Mouse (Mus musculus) left cerebral cortex, postnatal 14 days (tissue): ENCODE measurements around the gene Slc25a45. TPM values are rescaled to one million over a fixed set of nuclear protein-coding genes. Genes with fewer than 3 reads are reported as not detected.

Source experiments
- DNase-seq, 2 experiments: peaks; one replicate each; pipeline ENCODE4 v3.0.0; 2021 to 2022; ENCODE audit warnings: low spot score in 2 of 2, mixed read lengths in 1 of 2
- intact Hi-C: fragments of 180-260 bp; cut with DNase I; formaldehyde crosslinking; loops from one replicate; pipeline ENCODE4 v1.15.1; 2025
- long read RNA-seq, 2 experiments: library from polyadenylated mRNA; stranded (forward); transcript quantifications; one replicate each; pipeline ENCODE4 v2.0.0; 2021
- total RNA-seq, 2 experiments: library from RNA; stranded (reverse); gene quantifications; 2 replicates each; pipeline ENCODE4 v1.2.3; 2021

Slc25a45 gene
- total RNA-seq = 1 to 10 TPM; 2.8 to 3.0 TPM
- long read RNA-seq, experiment 1, partial matches to known transcripts = 0 of 1 reads
- long read RNA-seq, experiment 1, other reads (novel, unspliced or antisense) = 0 of 1 reads
- long read RNA-seq, experiment 2, partial matches to known transcripts = 0 of 3 reads
- long read RNA-seq, experiment 2, other reads (novel, unspliced or antisense) = 0 of 3 reads

DNA sequence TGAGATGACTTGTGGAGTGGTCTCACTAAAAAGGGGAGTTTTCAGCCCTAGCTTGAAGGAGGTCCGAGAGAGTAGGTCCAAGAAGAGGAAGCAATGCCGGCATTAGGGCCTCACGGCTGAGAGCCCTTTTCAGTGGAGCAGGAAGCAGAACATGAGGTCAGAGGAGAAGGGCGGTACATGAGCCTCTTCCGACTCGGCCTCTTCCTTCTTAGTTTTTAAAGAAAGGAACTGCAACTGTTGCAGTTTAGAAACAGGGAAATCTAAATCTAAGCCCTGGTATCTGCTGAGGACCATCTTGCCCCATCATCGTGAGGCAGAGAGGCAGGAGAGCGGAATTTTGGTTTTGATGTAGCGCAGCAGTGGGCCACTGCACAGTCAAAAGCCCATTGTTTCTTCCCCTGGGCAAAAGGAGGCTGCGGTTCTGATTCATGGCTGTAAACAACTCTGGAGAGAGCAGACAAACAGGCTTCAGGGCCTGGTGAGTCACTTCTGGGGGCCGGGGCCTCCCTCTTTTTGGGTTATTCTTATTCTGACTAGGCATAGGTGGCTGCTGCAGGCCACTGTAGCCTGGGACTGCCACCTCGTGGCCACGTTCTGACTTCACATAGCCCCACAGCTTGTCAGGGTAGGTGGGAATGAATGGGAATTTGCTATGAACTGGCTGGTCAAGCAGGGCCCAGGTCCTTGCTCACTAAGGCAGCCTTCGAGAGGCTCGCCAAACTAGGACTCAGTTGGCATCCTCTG is at the start of gene Slc25a45:
Gene Slc25a45, plus strand, starts transcription at position 191 of the 744 bp plus-strand sequence.
- peak; percentile 77 to 82 for DNase-seq
- intact Hi-C loops = loop anchor here (2.0 kb wide), 2 partner anchors 85 to 91 kb away; no protein-coding TSS in a partner anchor

DNA sequence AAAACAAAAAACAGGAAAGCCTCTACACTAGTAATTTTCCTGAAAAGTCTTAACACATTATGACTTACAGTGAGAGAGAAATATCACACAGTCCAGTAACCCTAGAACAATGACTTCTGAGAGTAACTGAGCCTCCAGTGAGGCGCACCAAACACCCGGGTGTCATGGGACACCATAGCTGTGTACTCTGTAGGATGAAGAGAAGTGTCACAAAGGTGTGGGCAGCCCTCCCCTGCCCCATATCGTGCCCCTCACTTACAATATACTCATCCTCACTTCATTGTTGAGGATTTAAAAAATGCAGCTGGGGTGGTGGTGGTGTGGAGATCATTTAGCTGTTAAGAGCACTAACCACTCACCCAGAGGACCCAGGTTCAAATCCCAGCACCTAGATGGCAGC is 49.5 kb upstream of the Slc25a45 start:
- intact Hi-C loops = no loop called here
- DNase-seq = no peak

DNA sequence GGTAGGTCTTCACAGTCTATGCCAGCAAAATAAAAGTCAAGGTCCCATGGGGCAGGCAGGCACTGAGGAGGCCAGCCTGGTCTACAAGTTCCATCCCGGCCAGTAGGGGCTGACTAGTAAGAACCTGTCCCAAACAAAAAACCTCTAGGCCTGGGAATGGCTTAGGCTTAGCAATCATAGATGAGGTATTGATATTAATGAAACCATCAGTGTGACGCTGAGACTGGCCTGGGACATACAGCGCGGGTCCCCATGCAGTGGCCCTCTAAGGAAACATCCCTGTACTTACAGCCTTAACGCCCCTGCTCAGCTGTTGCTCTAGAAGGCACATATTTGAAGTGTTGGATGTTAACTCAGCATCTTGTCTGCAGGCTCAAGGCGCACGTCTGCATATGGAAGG is 48.7 kb upstream of the Slc25a45 start:
- no peak for DNase-seq
- intact Hi-C loops = no loop called here

DNA sequence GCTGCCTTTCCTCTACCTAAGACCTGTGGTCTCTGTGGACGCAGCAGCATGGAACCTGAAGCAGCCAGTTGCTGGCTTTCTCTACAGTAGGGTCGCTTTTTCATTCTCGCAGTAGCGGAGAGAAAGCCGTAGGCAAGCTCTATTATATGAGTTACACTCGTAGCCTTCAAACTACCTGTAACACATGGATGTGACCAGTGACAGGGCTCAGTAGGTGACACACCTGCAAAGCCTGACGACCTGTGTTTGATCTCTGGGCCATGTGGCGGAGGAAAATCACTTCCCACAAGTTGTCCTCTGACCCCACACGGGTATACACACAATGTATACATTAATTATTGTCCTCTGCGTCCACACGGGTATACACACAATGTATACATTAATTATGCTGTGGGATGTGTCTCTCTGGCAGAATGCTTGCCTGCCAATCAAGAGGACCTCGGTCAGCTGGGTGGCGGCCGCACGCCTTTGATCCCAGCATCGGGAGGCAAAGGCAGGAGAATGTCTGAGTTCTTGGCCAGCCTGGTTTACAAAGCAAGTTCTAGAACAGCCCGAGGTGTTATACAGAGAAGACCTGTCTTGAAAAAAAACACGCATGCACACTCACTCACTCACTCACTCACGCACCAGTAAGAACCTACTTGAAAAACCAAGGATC is 47.5 kb upstream of the Slc25a45 start:
- intact Hi-C loops = no loop called here
- DNase-seq = no peak

DNA sequence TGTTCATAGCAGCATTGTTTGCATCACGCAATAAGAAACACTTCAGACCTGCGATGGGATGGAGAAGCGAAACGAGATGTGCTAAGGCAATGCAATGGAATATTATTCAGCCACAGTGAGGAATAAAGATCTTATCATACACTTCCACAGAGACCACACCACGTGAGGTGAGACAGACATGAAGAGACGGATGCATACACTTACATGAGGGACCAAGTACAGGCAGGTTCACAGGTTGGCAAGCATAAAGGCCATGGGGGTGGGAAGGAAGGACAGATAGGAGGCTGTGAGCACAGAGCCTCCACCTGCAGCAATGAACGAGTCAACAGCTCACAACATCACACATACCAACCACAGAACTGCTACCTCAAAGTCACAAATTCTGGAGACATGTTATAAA is 46.8 kb upstream of the Slc25a45 start:
- DNase-seq = no peak
- intact Hi-C loops = no loop called here

DNA sequence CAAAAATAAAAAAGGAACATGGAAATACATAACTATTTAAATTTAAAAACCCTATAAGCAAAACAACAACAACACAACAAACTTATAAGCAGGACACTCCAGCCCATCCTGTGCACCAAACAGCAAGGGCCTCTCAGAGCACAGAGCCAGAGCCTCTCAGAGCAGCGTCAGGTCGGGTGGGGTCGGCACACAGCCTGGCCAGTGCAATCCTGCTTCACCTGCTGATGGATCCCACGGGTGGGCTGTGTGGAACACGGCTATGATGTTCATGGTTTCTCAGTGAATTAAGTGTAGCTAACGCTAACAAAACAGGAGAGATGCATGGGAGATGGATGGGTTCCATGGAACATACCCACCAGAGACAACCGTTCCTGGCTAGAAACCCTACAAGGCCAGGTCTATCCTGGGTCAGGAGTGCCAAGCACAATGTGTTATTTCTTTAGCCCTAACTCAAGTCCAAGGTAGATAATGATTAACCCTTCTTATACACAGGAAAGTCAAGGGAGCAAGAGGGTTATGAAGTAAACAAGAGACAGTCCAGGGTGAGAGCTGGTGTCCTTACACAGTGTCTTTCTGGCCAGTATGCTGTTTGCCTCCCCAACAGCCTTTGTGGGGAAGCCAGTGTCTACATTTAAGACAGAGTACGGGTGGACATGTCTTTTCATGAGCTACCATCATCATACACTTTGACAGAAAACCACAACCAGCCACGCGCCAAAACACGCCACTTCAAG is 46.2 kb upstream of the Slc25a45 start:
- intact Hi-C loops = no loop called here
- no peak for DNase-seq

DNA sequence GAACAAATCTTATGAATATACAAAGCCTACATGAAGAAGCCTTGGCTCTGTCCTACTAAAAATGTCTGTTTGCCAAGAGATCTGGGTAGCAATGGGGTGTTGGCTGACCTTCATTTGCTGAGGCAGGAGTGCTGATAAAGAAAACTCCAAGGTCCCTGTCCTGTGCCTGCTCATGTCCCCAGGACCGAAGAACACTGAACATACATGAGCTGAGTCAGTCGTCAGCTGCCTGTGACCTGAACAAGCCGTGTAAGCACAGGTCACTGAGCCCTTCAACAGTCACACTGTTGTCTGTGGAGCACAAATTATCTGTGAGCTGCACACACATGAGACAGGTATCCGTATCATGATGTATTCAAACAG is 45.7 kb upstream of the Slc25a45 start:
- DNase-seq = no peak
- intact Hi-C loops = no loop called here

DNA sequence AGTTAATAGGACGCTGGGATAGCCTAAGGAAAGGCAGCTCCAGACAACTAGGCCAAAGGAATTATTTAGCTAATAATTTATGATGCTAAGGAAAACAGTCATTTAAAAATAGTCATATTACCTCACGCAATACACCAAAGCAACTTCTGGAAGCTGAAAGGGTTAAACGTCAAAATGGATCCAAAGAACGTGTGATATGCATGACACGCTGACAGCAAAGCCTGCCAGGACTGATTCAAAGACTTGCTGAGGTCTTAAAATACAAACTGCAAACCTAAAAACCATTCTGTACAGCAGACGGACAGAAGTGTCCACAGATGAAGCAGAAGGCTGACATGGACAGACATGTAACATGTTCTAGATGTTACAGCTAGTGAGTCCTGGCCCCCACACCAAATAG is 45.3 kb upstream of the Slc25a45 start:
- no peak for DNase-seq
- intact Hi-C loops = no loop called here

DNA sequence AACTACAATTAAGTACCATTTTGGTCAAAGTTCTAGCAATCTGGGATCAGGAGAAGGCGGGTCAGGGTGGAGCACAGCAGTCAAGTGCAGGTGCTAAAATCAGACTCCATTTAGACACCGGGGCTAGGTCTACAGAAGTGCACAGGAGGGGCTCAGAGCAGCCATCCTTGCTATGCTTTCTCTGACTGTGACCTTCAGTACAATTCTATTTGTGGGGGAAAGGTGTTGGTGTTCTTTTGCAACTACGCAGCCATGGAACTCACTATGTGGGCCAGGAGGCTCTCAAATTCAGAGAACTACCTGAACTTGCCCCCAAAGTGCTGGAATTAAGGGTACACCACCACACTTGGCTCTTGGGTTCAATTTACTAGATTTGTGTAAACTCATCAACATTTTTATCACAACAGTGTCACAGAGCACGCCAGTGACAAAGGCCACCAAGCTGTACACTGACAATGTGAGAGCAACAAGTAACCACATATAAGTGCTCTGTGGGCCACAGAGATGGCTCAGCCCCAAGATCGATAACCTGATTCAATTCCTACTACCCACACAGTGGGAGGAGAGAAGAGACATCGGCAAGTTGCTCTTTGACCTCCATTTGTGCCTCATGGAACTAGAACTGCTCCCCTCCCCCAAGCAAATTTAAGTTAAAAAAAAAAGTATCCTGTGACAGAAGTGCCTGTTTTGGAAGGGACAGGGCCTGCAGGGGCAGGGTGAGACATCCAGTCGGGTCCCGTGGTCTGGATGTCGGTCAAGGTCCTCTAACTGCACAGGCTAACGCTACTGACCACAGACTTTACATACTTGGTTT is 44.1 kb upstream of the Slc25a45 start:
- no peak for DNase-seq
- intact Hi-C loops = no loop called here

DNA sequence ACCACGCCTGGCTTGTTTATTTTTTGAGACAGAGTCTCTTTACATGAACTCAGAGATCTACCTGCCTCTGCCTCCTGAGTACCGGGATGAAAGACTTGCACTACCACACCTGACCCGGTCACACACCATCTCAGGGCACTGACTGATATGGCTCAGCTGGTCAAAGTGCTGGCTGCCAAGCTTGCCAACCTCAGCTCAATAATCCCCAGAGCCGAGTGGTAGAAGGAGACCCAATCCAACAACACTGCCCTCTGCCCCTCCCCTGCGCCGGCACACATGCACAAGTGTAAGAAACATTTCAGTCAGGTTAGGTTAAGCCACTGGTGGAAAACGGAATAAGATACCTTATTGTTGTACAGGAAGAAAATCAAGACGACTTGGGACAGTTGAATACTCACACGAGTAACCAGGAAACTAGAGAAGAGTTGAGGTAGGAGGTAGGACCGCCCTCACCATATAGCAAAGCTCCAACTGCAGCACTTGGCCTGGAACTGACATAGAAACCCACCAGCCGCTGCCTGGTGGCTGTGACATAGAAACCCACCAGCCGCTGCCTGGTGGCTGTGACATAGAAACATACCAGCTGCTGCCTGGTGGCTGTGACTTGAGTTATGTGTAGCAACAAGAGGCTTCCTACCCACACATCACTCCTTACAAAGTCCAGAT is 43.2 kb upstream of the Slc25a45 start:
- no peak for DNase-seq
- intact Hi-C loops = no loop called here

DNA sequence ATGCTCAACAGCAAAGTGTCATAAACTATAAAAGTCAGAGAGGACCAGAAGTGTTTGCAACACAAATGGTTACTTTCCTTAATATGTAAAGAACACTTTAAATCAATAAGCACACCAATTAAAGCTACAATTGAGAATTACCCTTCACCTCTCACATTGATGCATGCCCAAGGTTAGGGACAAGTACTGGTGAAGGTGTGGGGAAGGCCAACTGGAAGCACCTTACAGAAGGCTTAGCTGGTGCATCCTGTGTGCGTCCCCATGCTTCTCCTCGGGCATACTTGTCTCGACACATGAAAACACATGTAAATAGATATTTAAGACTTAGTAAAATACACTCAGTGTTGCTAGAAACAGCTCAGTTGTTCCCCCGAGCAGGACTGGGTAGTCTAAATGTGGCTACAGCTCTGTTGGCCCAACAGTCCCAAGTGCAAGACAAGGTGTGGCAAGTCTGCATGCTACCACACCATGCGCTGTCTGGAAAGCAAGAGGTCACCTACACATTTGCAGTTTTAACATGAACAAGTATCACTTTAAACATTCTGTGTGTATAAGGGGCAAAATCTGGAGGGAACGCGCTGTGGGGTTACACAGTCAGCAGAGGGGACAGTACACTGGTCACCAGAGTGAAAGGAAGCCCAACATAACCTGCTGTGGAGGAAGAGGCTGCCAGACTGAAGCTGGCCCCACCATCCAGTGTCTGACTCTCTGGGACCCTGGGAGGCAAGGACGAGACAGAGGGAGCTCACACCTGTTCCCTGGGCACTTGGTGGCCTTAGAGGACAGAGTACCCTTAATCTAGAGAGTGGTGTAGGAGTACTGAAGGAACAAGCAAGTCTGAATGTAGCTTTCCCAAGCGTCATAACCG is 42.3 kb upstream of the Slc25a45 start:
- no peak for DNase-seq
- intact Hi-C loops = no loop called here

DNA sequence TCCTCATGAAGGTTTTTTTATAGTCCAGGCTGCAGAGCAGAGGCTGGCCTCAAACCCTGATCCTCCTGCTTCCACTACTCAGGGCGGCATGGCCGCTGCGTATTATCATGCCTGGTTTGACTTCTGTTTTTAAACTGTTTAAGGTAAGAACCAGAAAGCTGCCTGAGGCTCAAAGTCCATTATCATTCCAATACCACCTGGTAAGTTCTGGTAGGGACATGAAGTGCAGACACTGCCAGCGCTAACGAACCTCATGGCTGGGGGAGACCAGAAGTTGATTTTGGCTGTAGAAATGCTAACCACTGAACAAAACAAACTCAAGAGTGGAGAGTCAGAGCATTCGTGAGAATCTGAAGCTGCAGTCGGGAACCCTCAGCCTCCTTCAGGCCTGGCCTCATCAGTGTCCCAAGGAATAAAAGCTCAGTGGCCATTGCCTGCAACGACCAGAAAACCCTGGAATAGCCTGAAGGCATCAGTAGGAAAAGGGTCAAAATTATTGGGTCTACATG is 41.6 kb upstream of the Slc25a45 start:
- no peak for DNase-seq

DNA sequence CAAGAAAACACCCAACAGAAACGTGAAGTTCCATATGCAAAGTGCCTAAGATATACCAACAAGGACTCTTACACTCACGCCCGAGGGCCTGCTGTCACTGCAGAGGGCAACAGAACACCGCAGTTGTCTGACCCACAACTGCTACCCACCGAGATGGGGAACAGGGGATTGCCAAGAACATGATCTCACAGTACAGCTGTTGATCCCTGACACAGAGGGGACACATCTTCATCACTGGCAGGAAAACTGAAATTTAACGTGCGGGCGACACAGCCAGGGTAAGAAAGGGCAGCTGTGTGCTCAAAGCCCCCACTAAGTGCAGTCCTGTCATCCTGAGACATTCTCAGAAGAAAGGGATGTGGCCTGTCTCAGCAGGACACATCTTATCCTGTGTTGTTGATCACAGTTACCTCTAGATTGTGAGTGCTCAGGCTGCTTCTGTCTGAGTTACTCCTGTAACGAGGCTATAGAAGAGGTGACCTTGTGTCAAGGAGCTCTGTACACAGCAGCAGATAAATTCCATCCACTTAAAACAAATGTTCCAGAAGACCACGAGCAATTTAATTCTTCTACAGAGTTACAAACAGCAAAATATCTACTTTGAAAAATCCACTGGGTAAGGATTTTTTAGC is 40.6 kb upstream of the Slc25a45 start:
- intact Hi-C loops = no loop called here
- DNase-seq = no peak

More for the DNA sequence above, 41.6 kb upstream of the Slc25a45 start:
- intact Hi-C loops = no loop called here

DNA sequence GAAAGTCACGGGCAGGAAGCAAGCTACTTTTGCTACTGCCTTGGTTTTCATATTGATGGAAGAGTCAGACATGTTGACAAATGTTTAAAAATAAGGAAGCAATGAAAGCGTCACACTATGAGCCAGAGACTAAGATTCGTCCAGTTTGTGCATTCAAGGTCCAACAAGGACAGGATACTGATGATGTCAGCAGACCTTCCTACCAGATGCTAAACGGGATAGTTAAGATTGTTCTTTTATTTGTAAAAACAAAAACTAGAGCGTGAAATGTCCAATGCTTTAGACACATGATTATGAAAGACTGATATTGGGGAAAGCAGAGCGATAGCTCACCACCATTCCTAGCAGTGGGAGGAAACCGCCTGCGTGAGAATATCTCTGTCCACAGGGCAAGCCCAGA is 40.0 kb upstream of the Slc25a45 start:
- no peak for DNase-seq
- intact Hi-C loops = no loop called here

DNA sequence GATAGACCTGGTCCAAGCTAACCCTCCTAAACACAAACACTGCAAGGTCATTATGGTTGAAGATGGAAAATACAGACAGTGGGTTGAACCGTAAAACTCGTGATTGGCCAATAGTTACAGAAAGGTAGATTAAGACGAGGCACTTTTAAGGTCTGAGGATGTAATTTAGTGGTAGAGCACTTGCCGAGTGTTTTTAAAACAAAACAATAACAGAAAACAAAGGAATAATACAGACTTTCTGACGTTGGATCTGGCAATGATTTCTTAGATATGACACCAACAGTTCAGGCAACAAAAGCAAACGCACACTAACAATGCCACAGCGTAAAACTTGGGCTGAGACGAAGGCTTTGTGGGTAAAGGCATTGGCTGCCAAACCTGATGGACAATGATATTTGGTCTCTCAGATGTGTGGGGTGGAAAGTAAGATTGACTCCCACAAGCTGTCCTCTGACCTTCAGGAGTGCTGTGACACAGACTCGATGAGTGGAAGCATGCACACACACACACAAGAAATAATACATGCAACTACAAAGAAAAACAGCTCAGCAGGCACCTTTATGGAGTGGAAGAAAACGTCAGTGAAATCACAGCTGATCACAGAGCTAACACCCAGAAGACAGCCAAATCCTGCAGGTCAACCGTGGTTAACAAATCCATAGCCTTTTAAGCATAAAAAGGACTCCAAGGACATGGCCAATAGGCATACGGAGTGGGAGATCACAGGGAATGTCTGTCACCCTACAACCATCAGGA is 39.3 kb upstream of the Slc25a45 start:
- intact Hi-C loops = no loop called here
- DNase-seq = no peak

DNA sequence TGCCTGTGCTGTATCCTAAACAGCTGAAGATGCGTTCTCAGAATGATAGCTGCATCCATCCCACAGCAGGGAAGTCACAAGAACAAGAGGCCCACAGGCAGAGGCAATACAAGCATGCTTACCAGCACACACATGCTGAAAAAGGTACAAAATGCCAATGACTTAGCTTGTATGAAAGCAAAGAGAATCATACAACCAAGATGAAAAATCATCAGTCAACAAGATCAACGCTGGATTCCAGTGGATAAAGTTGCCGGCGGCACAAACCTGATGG is 38.8 kb upstream of the Slc25a45 start:
- intact Hi-C loops = no loop called here
- no peak for DNase-seq
